Mouse (Mus musculus): ENCODE data around the gene Coro2b. TPM values are rescaled to one million over a fixed set of nuclear protein-coding genes. Genes with fewer than 3 reads are reported as not detected.
A peak's percentile ranks its signal among the peaks of the same experiment; 100 is the strongest.

Gene Coro2b
- total RNA-seq (2014; rRNA removed) (42.6 and 47.2 TPM in 2 replicates), polyA plus RNA-seq (2015; fragmentation: Nextera tagmentation; extraction: Ambion mirVana) (24.7 and 25.0 TPM in 2 replicates)

GRCm38 (mm10) chr9:62536655-62537631 is at the start of gene Coro2b:
Gene Coro2b (minus strand): TSS chr9:62537044.
- TF ChIP-seq CTCF (IDR thresholded peaks at IDR 0.05; ENCODE audit: low read depth) = peak; percentile 44
- peak; percentile 13 for ATAC-seq
- peaks cover 60% of the 10 kb centered on the region for H3K4me1 ChIP-seq (ENCODE audit: insufficient read depth, low read length)
- no peaks in the 10 kb centered on the region for H3K27me3 ChIP-seq (ENCODE audit: insufficient read depth, low read length)
- H3K9ac ChIP-seq (replicated peaks; ENCODE audit: low read length) = peak within 1 kb of the TSS; percentile 81
- peak within 1 kb of the TSS; percentile 93 for H3K4me2 ChIP-seq (ENCODE audit: low read depth, low read length)
- WGBS = 1% methylated on average over 57 of the region's 74 CpGs
- H3K27ac ChIP-seq = peak within 1 kb of the TSS; percentile 95
- H3K36me3 ChIP-seq (ENCODE audit: insufficient read depth, low read length) = no peaks in the 10 kb centered on the region
- H3K9me3 ChIP-seq (ENCODE audit: low read length) = no peaks in the 10 kb centered on the region
- H3K4me3 ChIP-seq (ENCODE audit: low read length) = peak within 1 kb of the TSS; percentile 58
- peak; percentile 81 for DNase-seq (ENCODE audit: low spot score)

DNA sequence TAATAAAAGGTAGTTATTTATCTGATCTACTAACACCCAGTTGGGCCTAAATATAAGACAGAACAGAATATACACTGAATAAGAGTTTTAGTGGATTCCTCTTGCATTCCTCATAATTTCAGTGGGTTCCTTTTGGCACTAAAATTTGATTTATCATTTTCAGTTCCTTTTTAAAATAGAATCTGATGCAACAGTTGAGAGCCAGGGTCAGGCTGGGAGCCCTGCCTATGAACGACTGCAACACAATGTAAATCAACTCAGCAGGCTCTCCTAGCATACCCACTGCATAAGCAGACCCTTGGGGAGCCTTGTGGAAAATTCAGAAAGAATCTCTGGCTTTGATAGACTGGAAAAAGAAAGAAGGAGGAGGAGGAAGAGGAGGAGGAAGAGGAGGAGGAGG is 40.7 kb upstream of the Coro2b start:
- H3K4me3 ChIP-seq (ENCODE audit: low read length) = no peak overlapping the region
- ATAC-seq (no peak), DNase-seq (ENCODE audit: low spot score) (no peak)
- H3K27me3 ChIP-seq (ENCODE audit: insufficient read depth, low read length) = no peaks in the 10 kb centered on the region
- WGBS = 66% methylated on average over 1 of the region's 1 CpGs
- H3K4me2 ChIP-seq (ENCODE audit: low read depth, low read length) = no peak overlapping the region
- H3K27ac ChIP-seq = no peak overlapping the region
- no peak overlapping the region for H3K9ac ChIP-seq (replicated peaks; ENCODE audit: low read length)
- no peak for TF ChIP-seq CTCF (IDR thresholded peaks at IDR 0.05; ENCODE audit: low read depth)
- H3K4me1 ChIP-seq (ENCODE audit: insufficient read depth, low read length) = no peaks in the 10 kb centered on the region
- no peaks in the 10 kb centered on the region for H3K9me3 ChIP-seq (ENCODE audit: low read length)
- H3K36me3 ChIP-seq (ENCODE audit: insufficient read depth, low read length) = no peaks in the 10 kb centered on the region

- H3K4me1 ChIP-seq (ENCODE audit: insufficient read depth, low read length) = no peaks in the 10 kb centered on the region
- H3K27me3 ChIP-seq (ENCODE audit: insufficient read depth, low read length) = no peaks in the 10 kb centered on the region
- DNase-seq (ENCODE audit: low spot score) (no peak), ATAC-seq (no peak)
- H3K4me3 ChIP-seq (ENCODE audit: low read length) = no peak overlapping the region
- no peaks in the 10 kb centered on the region for H3K9me3 ChIP-seq (ENCODE audit: low read length)
- 88% methylated on average over 6 of the region's 6 CpGs for WGBS
- no peak overlapping the region for H3K9ac ChIP-seq (replicated peaks; ENCODE audit: low read length)
- H3K36me3 ChIP-seq (ENCODE audit: insufficient read depth, low read length) = no peaks in the 10 kb centered on the region
- H3K4me2 ChIP-seq (ENCODE audit: low read depth, low read length) = no peak overlapping the region
- H3K27ac ChIP-seq = no peak overlapping the region
- no peak for TF ChIP-seq CTCF (IDR thresholded peaks at IDR 0.05; ENCODE audit: low read depth)
Observed at GRCm38 (mm10) chr9:62569121-62569520, 32.3 kb upstream of the Coro2b start.

GRCm38 (mm10) chr9:62567818-62568217 is 31.0 kb upstream of the Coro2b start:
- no peak for TF ChIP-seq CTCF (IDR thresholded peaks at IDR 0.05; ENCODE audit: low read depth)
- no peaks in the 10 kb centered on the region for H3K9me3 ChIP-seq (ENCODE audit: low read length)
- H3K4me3 ChIP-seq (ENCODE audit: low read length) = no peak overlapping the region
- no peak overlapping the region for H3K9ac ChIP-seq (replicated peaks; ENCODE audit: low read length)
- H3K27ac ChIP-seq = no peak overlapping the region
- no peak for ATAC-seq
- DNase-seq (ENCODE audit: low spot score) = no peak
- no peak overlapping the region for H3K4me2 ChIP-seq (ENCODE audit: low read depth, low read length)
- no peaks in the 10 kb centered on the region for H3K27me3 ChIP-seq (ENCODE audit: insufficient read depth, low read length)
- no peaks in the 10 kb centered on the region for H3K4me1 ChIP-seq (ENCODE audit: insufficient read depth, low read length)
- no peaks in the 10 kb centered on the region for H3K36me3 ChIP-seq (ENCODE audit: insufficient read depth, low read length)
- WGBS = 96% methylated on average over 1 of the region's 1 CpGs

GRCm38 (mm10) chr9:62562236-62562635 is 25.4 kb upstream of the Coro2b start:
- 89% methylated on average over 6 of the region's 6 CpGs for WGBS
- Histone ChIP-seq H3K27ac (no peak overlapping the region), H3K4me1 (ENCODE audit: insufficient read depth, low read length) (no peaks in the 10 kb centered on the region), H3K4me3 (ENCODE audit: low read length) (no peak overlapping the region), H3K27me3 (ENCODE audit: insufficient read depth, low read length) (no peaks in the 10 kb centered on the region), H3K36me3 (ENCODE audit: insufficient read depth, low read length) (no peaks in the 10 kb centered on the region), H3K9me3 (ENCODE audit: low read length) (no peaks in the 10 kb centered on the region), H3K9ac (replicated peaks; ENCODE audit: low read length) (no peak overlapping the region), H3K4me2 (ENCODE audit: low read depth, low read length) (no peak overlapping the region)
- DNase-seq (ENCODE audit: low spot score) (no peak), ATAC-seq (no peak)
- no peak for TF ChIP-seq CTCF (IDR thresholded peaks at IDR 0.05; ENCODE audit: low read depth)

- no peak overlapping the region for H3K4me2 ChIP-seq (ENCODE audit: low read depth, low read length)
- no peaks in the 10 kb centered on the region for H3K27me3 ChIP-seq (ENCODE audit: insufficient read depth, low read length)
- no peak overlapping the region for H3K27ac ChIP-seq
- no peak for DNase-seq (ENCODE audit: low spot score)
- no peak for TF ChIP-seq CTCF (IDR thresholded peaks at IDR 0.05; ENCODE audit: low read depth)
- no peak for ATAC-seq
- 91% methylated on average over 4 of the region's 4 CpGs for WGBS
- H3K36me3 ChIP-seq (ENCODE audit: insufficient read depth, low read length) = no peaks in the 10 kb centered on the region
- H3K9ac ChIP-seq (replicated peaks; ENCODE audit: low read length) = no peak overlapping the region
- H3K4me1 ChIP-seq (ENCODE audit: insufficient read depth, low read length) = no peaks in the 10 kb centered on the region
- no peak overlapping the region for H3K4me3 ChIP-seq (ENCODE audit: low read length)
- H3K9me3 ChIP-seq (ENCODE audit: low read length) = no peaks in the 10 kb centered on the region
Observed at GRCm38 (mm10) chr9:62560432-62560831, 23.6 kb upstream of the Coro2b start.

- H3K36me3 ChIP-seq (ENCODE audit: insufficient read depth, low read length) = no peaks in the 10 kb centered on the region
- H3K4me3 ChIP-seq (ENCODE audit: low read length) = no peak overlapping the region
- no peaks in the 10 kb centered on the region for H3K9me3 ChIP-seq (ENCODE audit: low read length)
- H3K4me1 ChIP-seq (ENCODE audit: insufficient read depth, low read length) = peaks cover 3% of the 10 kb centered on the region; the same call in 1 of the 2 replicates
- H3K27me3 ChIP-seq (ENCODE audit: insufficient read depth, low read length) = no peaks in the 10 kb centered on the region
- peak; percentile 49 for DNase-seq (ENCODE audit: low spot score)
- 50% methylated on average over 5 of the region's 5 CpGs for WGBS
- no peak for TF ChIP-seq CTCF (IDR thresholded peaks at IDR 0.05; ENCODE audit: low read depth)
- 0 out of 2 replicates have a peak, but pooled peaks have one; percentile 32 for ATAC-seq
- no peak overlapping the region for H3K27ac ChIP-seq
- H3K9ac ChIP-seq (replicated peaks; ENCODE audit: low read length) = no peak overlapping the region
- no peak overlapping the region for H3K4me2 ChIP-seq (ENCODE audit: low read depth, low read length)
Observed at GRCm38 (mm10) chr9:62560006-62560405, 23.2 kb upstream of the Coro2b start.
